Comparison of ENCODE assay signal across 34 mouse cellular contexts in the genomic region with DNA sequence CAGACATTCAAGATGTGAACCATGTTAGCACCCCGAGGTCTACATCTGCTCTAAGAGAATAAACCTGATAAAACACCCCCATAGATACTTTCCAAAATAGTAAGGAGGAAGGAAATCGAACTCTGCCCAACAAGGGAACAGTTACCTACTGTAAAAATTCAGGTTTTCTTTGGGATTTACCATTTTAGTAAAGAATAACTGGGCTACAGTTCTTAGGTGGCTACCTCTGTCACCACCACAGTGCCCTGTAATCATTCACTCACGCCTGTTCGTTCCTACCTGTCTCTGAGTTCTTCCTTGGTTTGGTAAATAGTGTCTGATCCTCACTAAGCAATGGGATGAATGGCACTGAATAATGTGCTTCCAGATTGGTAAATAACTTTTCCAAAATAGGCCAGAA.
"Had no signal": no experiment of that assay in that cellular context is flagged by ENCODE, and none has a peak within 500 bp of the region (broad histone marks: within the 10 kb centered on the region; RNA-seq: fewer than 3 reads in every experiment).

No protein-coding gene starts in this region.

- H3K4me2 ChIP-seq: heart, embryonic 11.5 days; heart, embryonic 12.5 days; heart, embryonic 13.5 days; heart, embryonic 15.5 days; hindbrain, embryonic 12.5 days; hindbrain, embryonic 13.5 days; hindbrain, embryonic 14.5 days; hindbrain, embryonic 15.5 days; intestine, embryonic 15.5 days; kidney, embryonic 15.5 days had no signal

- ATAC-seq: hindbrain, embryonic 16.5 days; hindbrain, postnatal 0 days; inflammation-experienced regulatory T-cells, adult 6 months; intestine, embryonic 15.5 days; intestine, postnatal 0 days had no signal

- H3K36me3 ChIP-seq: hindbrain, embryonic 10.5 days; hindbrain, embryonic 12.5 days; hindbrain, embryonic 13.5 days; hindbrain, embryonic 15.5 days; intestine, embryonic 15.5 days; kidney, embryonic 15.5 days had no signal

- DNase-seq: heart, postnatal 10 days; heart, postnatal 14 days; heart, postnatal 36 days; heart, postnatal 4 days; kidney, adult 11 months; kidney, adult 18-20 months; kidney, adult 2 months; kidney, adult 8-10 months; kidney, adult 9 months; kidney, postnatal 10 days; kidney, postnatal 14 days; kidney, postnatal 25 days; kidney, postnatal 36 days; kidney, postnatal 4 days; layer of hippocampus, adult 9-11 months; layer of hippocampus, postnatal 36 days had no signal

- H3K9ac ChIP-seq: heart, embryonic 12.5 days; heart, embryonic 13.5 days; heart, embryonic 15.5 days; hindbrain, embryonic 12.5 days; hindbrain, embryonic 13.5 days; hindbrain, embryonic 14.5 days; hindbrain, embryonic 15.5 days; intestine, embryonic 15.5 days; kidney, embryonic 15.5 days had no signal

- H3K9me3 ChIP-seq: heart, embryonic 12.5 days; heart, embryonic 13.5 days; heart, embryonic 15.5 days; hindbrain, embryonic 10.5 days; hindbrain, embryonic 12.5 days; hindbrain, embryonic 13.5 days; hindbrain, embryonic 15.5 days; intestine, embryonic 15.5 days; kidney, embryonic 15.5 days had no signal

- H3K27ac ChIP-seq: heart, embryonic 13.5 days; heart, embryonic 15.5 days; hindbrain, embryonic 10.5 days; hindbrain, embryonic 12.5 days; hindbrain, embryonic 13.5 days; hindbrain, embryonic 14.5 days; hindbrain, embryonic 15.5 days; hindbrain, postnatal 0 days; intestine, embryonic 15.5 days; kidney, embryonic 15.5 days; kidney, postnatal 0 days; layer of hippocampus, adult 2 months; left cerebral cortex, adult 2 months had no signal

- H3K27me3 ChIP-seq: heart, embryonic 12.5 days; heart, embryonic 13.5 days; heart, embryonic 15.5 days; hindbrain, embryonic 12.5 days; hindbrain, embryonic 13.5 days; hindbrain, embryonic 15.5 days; intestine, embryonic 15.5 days; kidney, embryonic 15.5 days had no signal

- H3K4me3 ChIP-seq: heart, embryonic 12.5 days; heart, embryonic 13.5 days; heart, embryonic 15.5 days; hindbrain, embryonic 10.5 days; hindbrain, embryonic 12.5 days; hindbrain, embryonic 13.5 days; hindbrain, embryonic 15.5 days; intestine, embryonic 15.5 days; kidney, embryonic 15.5 days; layer of hippocampus, adult 2 months; left cerebral cortex, adult 2 months had no signal

- H3K4me1 ChIP-seq: hindbrain, embryonic 10.5 days; hindbrain, embryonic 12.5 days; intestine, embryonic 15.5 days; kidney, embryonic 15.5 days had no signal
